Mouse (Mus musculus): ENCODE measurements around the gene Tdp1. TPM values are rescaled to one million over a fixed set of nuclear protein-coding genes. Genes with fewer than 3 reads are reported as not detected.
A peak's percentile ranks its signal among the peaks of the same experiment; 100 is the strongest.
"Not testable (repeated sequence)": the region's sequence is repeated elsewhere in the genome, so short reads cannot be mapped to it uniquely, and the experiment has no call there.

Tdp1 gene
- total RNA-seq, 2 experiments from 2014 or later = 2.9 to 4.0 TPM

DNA sequence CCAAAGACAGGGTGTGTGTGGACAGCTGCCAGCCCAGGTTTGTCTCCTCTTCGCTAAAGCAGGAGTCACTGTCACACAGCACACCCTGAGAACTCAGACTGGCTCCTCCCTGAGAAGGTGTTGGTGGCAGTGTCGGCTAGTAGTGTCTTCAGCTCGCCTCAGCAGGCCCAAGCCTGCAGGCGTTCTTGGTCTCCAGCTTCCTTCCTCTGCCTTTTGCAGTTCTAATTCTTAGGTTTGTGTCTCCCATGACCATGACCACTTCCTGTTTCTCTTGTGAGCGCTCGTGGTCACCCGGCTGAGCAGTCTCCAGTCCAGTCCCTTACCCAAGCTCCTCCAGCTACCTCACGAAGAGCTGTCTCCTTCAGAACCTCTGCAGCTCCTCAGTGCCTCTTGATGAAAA is 58.1 kb downstream of the Tdp1 start:
- intact Hi-C loops (cut with DNase I) = no loop called here
- no peak for DNase-seq

DNA sequence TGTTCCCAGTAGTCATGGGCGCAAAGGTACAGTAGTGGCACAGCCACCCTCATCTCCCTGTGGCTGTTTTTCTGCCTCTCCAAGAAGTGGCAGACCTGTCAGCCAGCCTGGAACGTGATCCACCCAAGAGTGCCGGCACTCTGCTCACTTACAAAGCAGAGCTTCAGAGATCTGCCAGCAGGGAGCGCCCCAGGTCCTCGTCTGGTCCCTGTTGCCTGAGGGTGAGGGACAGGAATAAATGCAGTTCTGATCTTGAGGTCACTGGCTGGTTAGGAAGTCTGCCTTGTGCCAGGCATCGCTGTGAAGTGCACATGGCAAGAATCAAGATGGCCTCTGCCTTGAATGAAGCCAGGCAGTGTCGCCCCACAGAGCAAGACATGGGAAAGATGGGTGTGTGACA is 68.6 kb downstream of the Tdp1 start:
- DNase-seq = peak; percentile 57 to 68
- intact Hi-C loops (cut with DNase I) = loop anchor here (1.0 kb wide), 1 partner anchor 152 kb away; no protein-coding TSS in a partner anchor

DNA sequence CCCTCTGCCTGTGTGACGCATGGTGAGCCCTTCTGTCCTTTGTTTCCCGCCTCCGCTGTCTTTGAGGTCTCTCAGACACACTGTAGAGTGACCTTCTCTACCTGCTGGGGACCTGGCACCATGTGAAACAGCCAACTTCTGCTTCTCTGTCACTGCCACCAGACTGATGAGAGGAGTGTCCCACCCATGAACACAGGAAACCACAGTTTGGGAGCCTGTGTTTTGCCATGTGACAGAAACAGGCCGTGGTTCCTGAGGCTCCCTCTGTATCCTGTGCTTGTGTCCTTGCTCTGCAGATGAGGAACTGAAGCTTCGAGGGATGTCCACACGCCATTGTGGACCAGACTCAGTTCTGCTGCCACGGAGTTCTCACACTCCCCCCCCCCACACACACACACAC is 72.1 kb downstream of the Tdp1 start:
- no peak for DNase-seq
- intact Hi-C loops (cut with DNase I) = no loop called here

DNA sequence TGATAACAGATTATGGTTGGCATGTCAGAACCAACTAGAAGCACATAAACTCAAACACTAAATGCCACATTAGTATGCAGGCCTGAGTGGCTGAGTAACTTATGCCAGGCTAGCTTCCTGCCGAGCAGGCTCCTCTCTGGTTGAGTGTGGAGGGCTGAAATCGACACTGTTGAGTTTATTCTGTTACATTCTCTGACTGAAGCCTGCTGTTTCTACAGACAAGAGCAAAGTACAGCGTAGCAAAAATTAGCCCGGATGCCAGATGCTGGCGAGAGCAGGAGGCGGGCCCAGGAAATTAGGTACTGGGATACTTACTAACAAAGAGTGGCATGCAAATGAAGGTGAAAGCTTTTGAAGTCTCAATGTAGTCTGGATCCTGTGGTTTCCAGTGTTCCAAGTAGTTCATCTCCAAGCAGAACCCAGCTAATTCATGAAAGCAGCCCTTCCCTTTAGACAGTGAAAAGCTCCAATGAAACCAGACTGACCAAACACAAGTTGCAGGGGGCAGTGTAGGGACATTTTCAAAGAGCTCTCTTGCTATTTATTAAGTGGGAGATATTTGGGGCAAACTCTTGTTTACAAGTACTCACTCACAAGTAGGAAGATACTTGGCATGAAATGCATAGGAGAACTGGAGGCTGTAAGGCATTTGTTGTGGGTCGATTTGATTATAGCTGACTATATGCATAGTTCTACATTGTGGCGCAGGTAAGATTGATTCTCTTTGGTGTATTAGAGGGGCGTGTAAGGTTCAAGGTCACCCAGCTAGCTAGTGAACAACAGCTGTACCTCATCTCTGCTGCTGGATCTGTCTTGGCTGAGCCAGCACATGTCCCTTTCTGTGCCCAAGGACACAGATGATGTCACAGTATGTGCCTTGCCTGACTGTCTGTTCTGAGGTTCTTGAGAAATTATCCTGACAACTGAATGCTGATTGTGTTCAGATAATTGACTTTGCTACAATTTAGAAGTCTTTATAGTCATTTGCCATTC is 74.0 kb downstream of the Tdp1 start:
- intact Hi-C loops (cut with DNase I) = no loop called here
- DNase-seq = no peak

DNA sequence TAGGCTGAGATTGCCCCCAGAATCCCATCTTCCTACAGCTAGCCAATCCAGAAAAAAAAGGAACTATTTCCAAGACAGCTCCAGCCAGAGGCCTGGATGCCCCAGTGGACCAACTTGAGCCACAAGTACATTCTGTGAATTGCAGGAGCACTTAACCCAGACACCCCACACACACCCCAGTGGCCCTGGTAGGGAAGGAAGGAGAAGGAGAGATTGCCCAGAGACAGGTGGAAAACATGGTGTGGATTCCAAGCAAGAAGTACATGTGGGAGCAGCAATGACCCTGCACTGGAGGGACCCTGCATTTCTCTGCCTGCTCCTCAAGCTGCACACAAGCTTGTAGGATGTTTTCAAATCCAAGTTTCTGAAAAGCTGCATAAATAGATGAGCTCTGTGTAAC is 75.0 kb downstream of the Tdp1 start:
- intact Hi-C loops (cut with DNase I) = no loop called here
- DNase-seq = no peak

DNA sequence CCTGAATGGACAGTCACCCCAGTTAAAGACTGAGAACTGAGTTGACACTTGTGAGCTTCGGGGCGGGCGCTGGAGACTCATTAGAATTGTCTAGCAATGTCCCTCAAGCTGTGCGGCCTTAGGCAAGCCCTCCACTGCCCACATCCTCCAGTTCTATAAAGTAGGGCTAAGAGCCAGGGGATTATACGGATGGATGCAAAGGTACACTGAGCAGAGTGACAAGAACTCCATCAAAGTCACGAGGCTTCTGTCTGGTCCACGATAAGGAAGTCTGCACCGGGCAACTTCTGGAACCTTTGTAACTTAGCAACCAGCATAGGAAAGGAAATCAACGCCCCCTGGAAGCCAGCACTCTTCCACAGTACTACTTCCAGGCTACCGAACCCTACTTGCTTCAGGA is 75.6 kb downstream of the Tdp1 start:
- DNase-seq = no peak
- intact Hi-C loops (cut with DNase I) = loop anchor here (5.0 to 10.0 kb wide), 2 partner anchors 58 to 875 kb away; no protein-coding TSS in a partner anchor

DNA sequence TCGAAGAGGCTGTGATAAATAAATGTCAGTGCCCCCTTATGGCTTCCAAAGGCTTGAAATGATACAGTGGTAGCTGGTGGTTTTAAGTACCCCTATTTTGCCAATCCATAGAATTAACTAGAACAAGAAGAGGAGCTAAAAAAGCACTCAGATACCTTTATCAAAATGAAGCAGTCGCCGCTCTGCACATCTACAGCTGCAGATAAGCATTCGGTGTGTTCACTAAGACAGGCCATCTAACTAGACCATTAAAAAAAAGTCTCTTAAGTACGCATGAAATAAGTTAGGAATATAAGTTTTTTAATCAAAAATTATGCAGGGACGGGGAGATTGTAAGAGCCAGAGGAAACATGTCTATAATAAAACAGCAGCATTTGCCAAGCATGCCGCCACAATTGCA is 76.4 kb downstream of the Tdp1 start:
- no peak for DNase-seq
- intact Hi-C loops (cut with DNase I) = loop anchor here (5.0 to 10.0 kb wide), 2 partner anchors 58 to 876 kb away; no protein-coding TSS in a partner anchor

DNA sequence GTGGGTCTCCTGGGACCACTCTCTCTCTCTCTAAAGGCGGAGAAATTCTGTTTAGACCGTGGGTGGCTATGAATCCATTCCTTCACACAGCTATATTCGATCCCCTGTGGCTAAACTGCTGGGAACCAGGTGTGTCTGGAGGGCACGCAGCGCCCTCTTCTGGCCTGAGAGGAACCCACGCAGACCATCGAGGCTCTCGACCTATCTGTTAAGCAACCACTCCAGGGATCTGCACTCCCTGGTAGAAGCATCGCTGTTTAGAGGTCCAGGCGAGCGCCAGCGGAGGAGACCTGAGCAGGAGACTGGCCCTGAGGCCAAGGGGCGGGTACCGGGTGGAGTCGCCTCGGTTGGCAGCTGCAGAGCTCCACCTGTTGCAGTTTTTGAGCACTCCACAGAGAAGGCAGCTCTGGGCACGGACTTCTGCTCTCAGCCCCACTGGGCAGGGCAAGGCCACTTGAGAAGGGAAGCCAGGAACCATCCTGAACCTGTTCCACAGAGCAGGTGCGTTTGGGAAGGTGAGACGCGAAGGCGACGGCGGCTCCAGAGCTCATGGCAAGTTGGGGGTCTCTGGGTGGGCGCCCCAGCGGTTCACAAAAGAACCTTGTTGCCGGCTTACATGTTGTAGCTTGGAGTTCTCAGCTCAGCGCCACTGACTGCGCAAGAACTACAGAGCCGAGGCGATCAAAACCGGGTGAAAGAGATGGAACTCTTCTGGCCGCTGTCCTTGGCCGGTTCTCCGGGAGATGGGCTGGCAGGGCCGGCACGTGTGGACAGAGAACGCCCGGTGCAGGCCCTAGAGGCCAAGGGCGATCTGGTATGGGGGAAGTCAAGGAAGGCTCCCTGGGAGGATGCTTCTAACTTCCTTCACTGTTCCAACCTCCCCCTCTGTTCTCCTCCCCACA is 80.2 kb downstream of the Tdp1 start, which contains the start of gene Kcnk13:
Kcnk13 (plus strand) TSS at position 199 of the 902 bp plus-strand sequence.
- peak; percentile 35 to 60 for DNase-seq
- intact Hi-C loops (cut with DNase I) = loop anchor here (5.0 to 10.0 kb wide), 3 partner anchors 62 to 880 kb away; no protein-coding TSS in a partner anchor

DNA sequence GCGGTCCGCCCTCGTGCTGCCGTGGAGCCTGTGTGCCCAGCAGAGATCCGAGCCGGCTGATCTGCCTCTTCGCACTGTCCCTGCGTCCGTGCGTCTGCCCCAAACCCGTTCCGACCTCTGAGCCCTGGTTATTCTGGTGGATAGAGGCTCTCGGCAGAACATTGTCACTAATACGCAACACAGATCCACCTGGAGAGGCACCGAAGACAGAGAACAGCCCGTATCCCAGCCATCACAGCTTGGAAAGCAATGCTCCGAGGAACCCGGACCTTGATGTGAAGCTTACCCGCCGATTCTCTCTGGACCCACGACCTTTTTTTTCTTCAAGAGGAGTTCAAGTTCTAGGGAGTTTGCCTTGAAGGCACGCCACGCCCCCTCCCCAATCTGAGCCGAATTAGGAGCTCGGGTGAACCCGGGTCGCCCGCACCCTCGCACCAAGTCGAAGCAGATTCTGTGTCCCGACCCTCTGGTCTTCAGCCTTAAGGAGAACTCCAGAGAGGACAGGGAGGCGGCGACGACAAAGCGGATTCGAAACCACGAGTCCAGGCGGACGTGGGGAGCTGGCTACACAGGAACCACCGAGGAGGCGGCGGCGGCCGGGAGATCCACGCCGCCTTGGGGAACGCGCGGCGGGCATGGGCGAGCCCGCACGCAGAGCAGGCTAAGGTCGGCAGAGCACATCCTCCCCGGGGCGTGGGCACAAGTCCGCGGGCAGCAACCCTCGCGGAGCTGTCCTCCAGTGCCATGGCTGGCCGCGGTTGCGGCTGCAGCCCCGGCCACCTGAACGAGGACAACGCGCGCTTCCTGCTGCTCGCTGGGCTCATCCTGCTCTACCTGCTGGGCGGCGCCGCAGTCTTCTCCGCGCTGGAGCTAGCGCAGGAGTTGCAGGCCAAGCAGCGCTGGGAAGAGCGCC is 81.1 kb downstream of the Tdp1 start:
- DNase-seq = peak; percentile 30 to 39
- intact Hi-C loops (cut with DNase I) = loop anchor here (5.0 to 10.0 kb wide), 2 partner anchors 142 to 881 kb away; no protein-coding TSS in a partner anchor

DNA sequence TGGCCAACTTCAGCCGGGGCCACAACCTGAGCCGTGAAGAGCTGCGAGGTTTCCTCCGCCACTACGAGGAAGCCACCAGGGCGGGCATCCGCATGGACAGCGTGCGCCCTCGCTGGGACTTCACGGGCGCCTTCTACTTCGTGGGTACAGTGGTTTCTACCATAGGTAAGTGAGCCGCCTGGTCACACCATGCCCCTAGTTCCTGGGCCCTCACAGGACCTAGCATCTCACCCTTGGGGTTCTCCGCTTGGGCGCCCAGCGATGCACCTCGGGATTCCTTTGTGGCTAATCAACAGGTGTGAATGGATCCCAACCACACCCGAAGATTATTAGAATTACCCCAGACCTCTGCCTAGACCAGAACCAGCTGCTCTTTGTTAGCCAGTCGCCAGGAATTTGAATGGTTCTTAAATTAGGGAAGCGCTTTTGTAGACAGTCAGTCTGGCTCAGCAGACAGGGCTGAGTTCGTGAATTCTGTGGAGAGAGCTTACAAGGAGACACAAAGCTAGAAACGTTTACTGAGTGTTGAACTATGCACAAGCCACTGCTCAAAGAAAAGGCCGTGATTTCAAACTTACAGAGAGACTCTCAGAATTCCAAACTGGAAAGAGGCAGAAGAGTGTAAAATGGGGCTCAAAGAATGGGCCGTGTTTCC is 81.9 kb downstream of the Tdp1 start:
- no peak for DNase-seq
- intact Hi-C loops (cut with DNase I) = loop anchor here (5.0 to 10.0 kb wide), 2 partner anchors 141 to 881 kb away; no protein-coding TSS in a partner anchor

DNA sequence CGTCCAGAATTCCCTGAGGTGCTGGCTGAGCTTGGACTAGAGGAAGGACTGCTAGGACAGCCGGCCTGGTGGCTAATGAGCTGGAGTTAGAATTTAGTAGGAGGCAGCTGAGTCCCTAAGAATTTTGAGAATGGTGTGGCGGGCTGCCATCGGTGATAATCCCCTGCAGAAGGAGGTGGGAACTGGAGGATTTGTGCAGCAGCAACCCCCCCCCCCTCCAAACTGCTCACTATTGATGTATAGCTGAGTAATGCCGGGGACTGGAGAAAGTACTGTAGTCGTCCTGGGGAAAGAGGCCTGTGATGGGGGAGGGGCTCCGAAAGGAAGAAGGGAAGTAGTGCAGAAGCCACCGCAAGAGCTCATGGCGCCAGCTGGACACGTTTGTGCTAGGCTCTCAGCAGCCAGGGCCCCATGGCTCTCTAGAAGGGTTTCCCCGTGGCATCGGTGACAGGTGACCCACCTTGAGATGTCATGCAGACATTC is 82.6 kb downstream of the Tdp1 start:
- intact Hi-C loops (cut with DNase I) = loop anchor here (5.0 to 10.0 kb wide), 2 partner anchors 140 to 882 kb away; no protein-coding TSS in a partner anchor
- no peak for DNase-seq

DNA sequence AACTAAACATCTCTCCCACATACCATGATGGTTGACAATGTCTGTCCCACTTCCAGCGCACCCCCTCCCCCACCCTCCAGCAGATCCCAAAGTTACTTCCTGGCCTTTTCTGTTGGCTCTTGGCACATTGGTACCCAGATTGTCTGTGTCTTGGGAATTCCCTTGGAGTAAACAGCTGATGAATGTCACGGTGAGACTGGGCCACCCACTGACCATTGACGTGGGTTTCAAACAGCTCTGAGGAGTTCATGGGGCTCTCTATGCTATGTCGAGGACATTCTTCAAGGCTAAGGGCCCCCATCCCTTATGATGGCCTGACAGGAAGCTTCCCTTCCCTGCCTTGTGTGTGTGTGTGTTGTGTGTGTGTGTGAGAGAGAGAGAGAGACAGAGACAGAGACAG is 85.6 kb downstream of the Tdp1 start:
- intact Hi-C loops (cut with DNase I) = loop anchor here (5.0 to 10.0 kb wide), 2 partner anchors 137 to 885 kb away; no protein-coding TSS in a partner anchor
- DNase-seq = no peak

DNA sequence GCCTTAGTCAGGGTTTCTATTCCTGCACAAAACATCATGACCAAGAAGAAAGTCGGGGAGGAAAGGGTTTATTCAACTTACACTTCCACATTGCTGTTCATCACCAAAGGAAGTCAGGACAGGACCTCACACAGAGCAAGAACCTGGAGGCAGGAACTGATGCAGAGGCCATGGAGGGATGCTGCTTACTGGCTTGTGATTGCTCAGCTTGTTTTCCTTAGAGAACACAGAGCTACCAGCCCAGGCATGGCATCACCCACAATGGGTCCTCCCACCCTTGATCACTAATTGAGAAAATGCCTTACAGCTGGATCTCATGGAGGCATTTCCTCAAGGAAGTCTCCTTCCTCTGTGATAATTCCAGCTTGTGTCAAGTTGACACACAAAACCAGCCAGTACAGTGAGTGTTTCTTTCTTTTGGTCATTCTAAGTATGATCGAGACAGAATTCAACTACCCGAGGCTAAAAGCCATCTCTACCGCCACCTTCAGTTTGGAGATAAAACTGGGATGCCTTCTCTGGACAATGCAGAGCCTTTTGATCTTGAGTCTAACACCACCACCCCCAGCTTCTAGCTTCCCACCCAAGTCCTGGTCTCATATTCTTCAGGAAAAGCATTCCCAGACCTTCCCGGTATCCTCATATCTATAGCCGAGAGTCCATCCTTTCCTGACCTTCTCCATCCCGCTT is 87.0 kb downstream of the Tdp1 start:
- intact Hi-C loops (cut with DNase I); DNase-seq: not testable (repeated sequence)

DNA sequence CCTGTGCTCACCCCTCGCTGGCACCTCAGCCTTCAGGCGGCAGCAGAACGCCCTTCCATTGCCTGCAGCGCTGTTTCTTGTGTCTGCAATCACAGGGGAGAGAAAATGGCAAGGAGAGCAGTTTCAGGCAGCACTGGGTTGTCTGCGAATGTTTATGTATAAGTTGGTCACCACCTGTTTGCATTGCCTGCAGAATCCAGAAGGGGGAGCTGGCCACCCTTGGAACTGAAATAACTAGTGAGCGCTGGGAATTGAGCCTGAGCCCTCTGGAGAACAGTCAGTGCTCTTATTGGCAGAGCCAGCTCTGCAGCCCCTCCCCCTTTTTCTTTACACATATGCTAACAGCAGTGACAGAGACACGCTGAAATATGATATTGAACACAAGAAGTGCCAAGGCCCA is 88.5 kb downstream of the Tdp1 start:
- DNase-seq = no peak
- intact Hi-C loops (cut with DNase I) = no loop called here

DNA sequence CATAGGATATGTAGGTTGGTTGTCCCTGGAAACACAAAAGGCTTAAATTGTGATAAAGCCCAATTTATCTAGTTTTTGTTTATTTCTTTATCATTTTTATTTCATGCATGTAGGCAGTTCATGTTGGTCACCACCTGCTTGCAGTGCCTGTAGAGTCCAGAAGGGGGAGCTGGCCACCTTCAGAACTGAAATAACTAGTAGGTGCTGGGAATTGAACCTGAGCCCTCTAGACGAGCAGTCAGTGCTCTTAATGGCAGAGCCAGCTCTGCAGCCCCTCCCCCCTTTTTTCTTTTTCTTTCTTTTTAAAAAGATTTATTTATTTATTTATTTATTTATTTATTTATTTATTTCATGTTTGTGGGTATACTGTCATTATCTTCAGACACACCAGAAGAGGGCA is 89.3 kb downstream of the Tdp1 start:
- intact Hi-C loops (cut with DNase I) = no loop called here
- no peak for DNase-seq

DNA sequence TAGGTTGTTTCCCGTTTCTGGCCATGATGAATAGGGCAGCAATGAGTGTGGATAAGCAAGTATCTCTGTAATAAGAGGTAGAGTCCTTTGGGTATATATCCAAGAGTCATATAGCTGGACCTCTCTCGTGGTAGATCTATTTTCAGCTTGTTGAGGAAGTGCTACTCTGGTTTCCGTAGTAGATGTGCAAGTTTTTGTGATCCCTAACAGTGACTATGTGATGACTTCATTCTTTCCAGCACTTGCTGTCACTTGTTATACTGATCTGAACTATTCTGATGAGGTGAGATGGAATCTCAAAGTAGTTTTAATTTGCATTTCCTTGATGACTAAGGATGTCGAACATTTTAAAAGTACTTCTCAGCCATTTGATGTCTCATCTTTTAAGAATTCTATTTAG is 95.2 kb downstream of the Tdp1 start:
- no peak for DNase-seq
- intact Hi-C loops (cut with DNase I) = no loop called here

DNA sequence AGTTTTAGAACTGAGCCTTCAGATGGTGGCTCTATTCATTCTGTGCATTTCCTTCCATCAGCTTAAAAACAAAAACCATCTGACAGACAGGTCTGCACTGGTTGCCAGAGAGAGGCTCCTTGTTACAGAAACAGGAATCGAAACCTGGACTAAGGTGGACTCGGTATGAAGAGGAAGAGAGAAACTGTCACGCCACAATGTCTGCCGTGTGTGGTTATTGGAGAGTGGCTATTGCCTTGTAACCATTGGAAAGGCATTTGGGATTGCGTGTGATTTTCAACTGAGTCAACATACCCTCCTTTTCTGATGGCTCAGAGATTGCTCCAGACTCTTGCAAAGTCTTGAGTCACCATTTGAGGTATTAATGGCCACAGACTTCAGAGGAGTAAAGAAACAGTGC is 102.5 kb downstream of the Tdp1 start:
- no peak for DNase-seq
- intact Hi-C loops (cut with DNase I) = no loop called here

DNA sequence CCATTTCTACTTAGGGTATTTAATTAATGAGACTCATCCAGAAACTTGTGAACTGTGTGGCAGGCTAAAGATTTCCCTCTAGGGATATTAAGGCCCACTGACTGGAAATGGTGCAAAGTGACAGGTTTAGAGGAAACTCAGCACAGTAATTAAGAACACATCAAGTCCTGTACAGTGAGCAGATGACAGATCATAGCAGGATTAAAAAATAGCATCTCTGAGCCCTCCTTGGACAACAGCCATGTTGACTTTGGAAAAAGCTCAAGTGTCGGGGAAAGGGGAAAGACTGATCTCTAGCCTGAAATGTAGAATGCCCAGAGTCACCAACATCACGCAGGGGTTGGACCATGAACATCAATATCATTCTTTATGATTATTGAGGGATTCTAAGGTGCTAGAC is 103.8 kb downstream of the Tdp1 start:
- no peak for DNase-seq
- intact Hi-C loops (cut with DNase I) = no loop called here

Measured in gastrocnemius, postnatal 36 days (tissue).